Mouse (Mus musculus): ENCODE data around the gene Tent4b. TPM values are rescaled to one million over a fixed set of nuclear protein-coding genes. Genes with fewer than 3 reads are reported as not detected.
A peak's percentile ranks its signal among the peaks of the same experiment; 100 is the strongest.
"Not testable (repeated sequence)": the region's sequence is repeated elsewhere in the genome, so short reads cannot be mapped to it uniquely, and the experiment has no call there.

Tent4b gene
- total RNA-seq (2021), result 10 to 100 TPM; 30.2 to 31.4 TPM
- long read RNA-seq, experiment 1, full-length matches to known transcripts, result 1 of 17 reads
- long read RNA-seq, experiment 1, partial matches to known transcripts, result 7 of 17 reads
- long read RNA-seq, experiment 1, other reads (novel, unspliced or antisense), result 9 of 17 reads
- long read RNA-seq, experiment 2, full-length matches to known transcripts, result 2 of 18 reads
- long read RNA-seq, experiment 2, partial matches to known transcripts, result 7 of 18 reads
- long read RNA-seq, experiment 2, other reads (novel, unspliced or antisense), result 9 of 18 reads

DNA sequence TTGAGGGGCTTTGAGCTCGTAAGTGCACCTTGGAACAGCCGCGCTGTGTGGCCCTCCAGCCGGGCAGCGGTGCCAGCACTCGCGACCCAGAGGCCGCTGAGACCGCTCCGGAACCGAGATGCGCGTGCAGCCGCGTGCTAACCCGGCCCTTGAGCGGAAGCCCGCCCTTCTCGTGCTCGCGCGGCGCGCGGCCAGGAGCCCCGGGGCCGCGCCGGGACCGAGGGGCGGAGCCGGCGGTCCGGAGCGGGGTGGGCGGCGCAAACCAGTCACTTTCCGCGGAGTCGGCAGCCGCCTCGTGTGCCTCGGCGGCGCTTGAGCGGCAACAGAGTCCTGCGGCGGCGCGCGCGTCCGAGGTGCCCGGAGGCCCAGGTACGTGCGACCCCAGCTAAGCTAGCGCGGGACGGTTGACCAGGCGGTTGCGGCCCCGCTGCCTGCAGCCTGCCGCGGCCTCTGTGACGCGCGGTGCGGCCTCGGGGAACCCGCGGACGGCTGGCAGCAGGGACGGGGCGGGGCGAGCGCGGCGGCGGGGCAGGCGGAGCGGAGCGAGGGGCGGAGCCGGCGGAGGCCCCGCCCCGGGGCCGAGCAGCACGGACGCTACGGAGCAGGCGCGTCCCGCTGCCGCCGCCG is at the start of gene Tent4b:
Gene Tent4b (plus strand): TSS at position 269 of the 627 bp plus-strand sequence.
- peak; percentile 93 to 94 for DNase-seq (ENCODE audit: low spot score in 2 of 2)

DNA sequence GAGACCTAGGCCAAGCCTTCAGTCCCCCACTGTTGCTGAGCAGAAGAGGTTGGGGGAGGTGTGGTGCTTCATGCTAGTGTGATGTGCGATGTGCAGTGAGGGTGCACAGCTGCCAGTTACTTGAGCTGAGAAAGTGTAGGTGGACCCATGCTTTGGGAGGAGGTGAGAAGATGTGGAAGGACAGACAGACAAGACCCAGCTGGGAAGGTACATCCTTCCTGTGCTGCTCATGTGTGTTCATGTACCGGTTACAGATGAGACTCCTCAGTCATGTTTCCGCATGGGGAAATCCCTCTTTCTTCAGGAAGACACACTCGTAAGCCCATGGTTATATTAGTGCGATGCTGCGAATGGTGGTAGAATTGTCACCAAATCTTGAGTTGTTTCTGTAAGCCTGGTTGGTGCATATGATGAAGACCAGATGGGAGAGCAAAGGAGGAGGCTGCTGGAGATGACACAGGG is 48.1 kb upstream of the Tent4b start:
- DNase-seq (ENCODE audit: low spot score in 2 of 2), result no peak

DNA sequence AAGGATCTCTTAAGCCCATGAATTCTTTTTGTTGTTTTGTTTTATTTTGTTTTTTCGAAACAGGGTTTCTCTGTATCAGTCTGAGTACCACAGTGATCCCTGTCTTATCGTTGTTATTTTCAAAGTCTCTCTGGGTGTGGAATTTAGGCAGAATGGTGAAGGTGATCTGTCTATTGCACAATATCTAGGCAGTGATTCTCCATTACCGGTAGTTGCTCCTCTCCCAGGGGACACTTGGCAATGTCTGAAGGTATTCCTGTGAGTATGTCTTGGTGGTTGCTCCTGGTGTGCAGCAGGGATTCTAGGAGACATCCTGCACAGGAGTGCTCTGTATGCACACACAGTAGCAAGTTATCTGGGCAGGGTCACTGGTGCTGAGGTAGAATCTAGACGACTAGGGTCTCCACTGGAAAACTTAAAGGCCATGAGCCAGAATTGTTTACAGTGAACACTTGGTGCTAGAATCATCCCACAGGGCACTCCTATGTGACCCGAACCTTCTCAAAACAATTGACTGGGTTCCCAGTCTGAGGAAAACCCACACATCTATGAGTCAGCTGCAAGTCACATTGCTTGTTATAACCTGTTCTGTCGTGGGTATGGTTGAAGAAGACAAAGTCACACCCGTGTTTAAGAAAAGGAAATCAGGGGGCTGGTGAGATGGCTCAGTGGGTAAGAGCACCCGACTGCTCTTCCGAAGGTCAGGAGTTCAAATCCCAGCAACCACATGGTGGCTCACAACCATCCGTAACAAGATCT is 38.6 kb upstream of the Tent4b start:
- DNase-seq (ENCODE audit: low spot score in 2 of 2), result no peak

DNA sequence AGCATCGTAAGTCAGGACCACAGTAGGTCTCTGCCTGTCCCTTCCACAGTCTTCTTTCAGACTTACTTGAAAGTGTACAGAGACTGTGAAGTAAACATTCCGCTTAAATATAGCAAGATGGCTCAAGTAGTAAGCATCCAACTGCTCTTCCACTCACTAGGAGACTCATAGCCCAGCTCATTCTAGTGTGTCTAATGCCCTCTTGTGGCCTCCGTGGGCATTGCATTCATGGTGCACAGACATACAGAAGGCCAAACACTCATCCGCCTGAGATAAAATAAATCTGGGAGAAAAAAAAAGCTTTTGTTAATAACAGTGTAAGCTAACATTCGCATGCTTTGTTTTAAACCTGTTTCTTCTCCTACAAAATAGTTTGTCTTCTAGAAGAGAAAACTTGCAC is 37.6 kb upstream of the Tent4b start:
- peak; percentile 66 to 74 for DNase-seq (ENCODE audit: low spot score in 2 of 2)

DNA sequence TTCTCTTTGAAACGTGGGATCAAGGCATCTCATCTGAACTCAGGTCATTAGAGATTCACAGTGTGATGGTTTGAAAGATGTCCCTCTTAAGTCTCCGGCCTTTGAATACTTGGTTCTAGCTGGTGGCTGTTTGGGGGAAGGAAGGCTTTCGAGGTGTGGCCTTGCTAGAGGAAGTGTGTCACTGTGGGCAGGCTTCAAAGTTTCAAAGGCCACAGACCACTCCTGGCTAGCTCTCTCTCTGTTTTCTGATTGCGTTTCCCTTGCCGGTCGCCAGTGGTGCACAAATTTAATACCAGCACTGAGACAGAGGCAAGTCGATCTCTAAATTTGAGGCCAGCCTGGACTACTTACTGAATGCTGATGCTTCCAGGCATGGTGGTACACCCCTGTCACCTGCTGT is 23.7 kb upstream of the Tent4b start:
- DNase-seq (ENCODE audit: low spot score in 2 of 2), result no peak

DNA sequence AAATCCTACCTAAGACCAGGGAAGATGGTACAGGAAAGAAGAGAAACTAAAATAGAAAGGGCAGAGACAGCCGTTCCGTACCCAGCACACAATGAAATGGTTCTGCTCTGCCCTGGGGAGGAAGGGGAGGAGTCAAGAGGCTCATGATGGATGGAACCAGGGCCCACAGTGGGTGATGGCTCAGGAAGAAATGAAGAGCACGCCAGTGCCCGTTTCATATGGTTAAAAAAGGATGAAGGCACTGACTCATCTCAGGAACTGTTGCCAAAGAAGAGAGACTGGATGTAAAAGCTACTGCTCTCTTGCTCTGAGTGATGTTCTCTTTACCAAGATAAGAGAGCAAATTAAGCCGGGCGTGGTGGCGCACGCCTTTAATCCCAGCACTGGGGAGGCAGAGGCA is 21.7 kb upstream of the Tent4b start:
- DNase-seq (ENCODE audit: low spot score in 2 of 2), result no peak

DNA sequence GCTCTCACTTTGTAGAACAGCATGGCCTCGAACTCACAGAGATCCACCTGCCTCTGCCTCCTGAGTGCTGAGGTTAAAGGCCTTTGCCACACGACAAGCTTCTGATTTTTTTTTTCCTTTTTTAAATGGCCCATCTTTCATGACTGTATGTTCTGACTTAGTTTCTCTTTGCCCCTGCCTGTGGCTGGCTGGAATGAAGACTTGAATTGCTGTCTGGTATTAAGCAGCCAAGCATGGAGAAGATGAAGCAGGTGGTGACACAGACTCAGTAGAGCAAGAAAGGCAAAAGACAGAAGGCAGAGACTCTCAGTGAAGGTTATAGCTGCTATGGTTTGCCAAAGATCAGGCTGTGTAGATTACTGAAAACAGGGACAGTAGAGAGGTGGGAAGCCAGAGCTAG is 15.9 kb upstream of the Tent4b start:
- no peak for DNase-seq (ENCODE audit: low spot score in 2 of 2)

DNA sequence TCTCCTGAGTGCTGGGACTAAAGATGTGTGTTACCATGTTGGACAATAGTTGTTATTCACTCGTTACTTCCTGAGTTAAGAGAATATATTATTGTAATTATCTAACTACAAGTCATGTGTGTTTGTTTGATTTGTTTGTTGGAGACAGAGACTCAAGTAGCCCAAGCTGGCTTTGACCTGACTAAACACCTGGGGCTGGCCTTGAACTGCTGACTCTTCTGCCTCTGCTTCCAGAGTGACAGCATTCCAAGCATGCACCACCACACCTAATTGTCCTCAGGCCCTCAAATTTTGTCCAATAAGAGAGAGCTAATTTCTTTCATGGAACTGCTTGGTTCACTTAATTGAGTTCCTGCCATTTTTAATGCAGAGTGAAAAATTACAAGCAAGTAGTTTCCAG is 14.1 kb upstream of the Tent4b start:
- DNase-seq (ENCODE audit: low spot score in 2 of 2), result no peak

DNA sequence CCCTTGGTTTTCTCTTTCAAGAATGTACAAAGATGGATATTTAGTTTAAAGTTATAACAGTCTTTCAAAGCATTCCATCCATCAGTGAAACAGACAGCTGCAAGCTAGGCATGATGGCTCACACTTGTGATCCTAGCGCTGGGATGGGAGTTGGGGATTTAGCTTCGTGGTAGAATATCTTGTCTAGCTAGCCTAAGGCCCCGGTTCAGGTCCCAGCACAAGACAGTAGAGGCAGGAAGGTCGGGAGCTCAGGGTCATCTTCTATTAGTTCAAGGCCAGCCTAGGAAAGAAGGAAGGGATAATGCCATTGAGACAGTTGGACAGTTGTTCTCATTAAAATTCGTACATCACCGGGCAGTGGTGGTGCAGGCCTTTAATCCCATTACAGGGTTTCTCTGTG is 13.3 kb upstream of the Tent4b start:
- DNase-seq (ENCODE audit: low spot score in 2 of 2), result no peak

DNA sequence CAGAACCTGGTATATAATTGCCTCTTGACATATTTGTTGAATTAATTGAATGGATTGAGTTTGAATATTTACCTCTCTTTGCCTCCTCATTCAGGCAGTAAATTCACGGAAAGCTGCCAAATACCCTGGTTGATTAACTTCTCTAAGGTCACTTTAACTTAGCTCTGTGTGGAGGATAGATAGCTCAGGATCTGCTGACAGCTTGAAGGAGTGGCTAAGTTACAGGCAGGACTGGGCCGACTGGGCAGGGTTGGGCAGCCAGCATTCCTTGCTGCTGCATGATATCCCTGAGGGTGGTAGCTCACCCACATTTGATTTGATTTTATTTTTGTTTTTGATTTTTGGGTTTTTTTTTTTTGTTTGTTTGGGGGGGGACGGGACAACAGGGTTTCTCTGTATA is 1.7 kb upstream of the Tent4b start:
- no peak for DNase-seq (ENCODE audit: low spot score in 2 of 2)

DNA sequence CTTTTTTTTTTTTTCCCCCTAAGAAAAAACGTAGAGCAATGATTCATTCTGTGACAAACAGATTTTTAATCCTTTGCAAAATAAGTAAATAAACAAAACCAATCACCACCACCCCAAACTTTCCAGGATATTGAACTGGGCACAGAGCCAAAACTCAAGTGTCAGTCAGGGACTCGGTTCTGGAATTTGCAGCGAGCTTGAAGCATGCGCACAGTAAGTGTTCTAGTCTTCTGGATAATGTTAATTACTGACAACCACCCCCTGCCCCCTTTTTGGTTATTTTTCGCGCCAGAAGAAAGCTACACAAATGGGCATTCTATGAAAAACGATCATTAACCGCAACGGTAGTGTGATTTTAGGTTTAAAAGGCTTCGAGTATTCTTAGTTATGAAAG is 465 bp upstream of the Tent4b start:
- DNase-seq (ENCODE audit: low spot score in 2 of 2), result no peak

DNA sequence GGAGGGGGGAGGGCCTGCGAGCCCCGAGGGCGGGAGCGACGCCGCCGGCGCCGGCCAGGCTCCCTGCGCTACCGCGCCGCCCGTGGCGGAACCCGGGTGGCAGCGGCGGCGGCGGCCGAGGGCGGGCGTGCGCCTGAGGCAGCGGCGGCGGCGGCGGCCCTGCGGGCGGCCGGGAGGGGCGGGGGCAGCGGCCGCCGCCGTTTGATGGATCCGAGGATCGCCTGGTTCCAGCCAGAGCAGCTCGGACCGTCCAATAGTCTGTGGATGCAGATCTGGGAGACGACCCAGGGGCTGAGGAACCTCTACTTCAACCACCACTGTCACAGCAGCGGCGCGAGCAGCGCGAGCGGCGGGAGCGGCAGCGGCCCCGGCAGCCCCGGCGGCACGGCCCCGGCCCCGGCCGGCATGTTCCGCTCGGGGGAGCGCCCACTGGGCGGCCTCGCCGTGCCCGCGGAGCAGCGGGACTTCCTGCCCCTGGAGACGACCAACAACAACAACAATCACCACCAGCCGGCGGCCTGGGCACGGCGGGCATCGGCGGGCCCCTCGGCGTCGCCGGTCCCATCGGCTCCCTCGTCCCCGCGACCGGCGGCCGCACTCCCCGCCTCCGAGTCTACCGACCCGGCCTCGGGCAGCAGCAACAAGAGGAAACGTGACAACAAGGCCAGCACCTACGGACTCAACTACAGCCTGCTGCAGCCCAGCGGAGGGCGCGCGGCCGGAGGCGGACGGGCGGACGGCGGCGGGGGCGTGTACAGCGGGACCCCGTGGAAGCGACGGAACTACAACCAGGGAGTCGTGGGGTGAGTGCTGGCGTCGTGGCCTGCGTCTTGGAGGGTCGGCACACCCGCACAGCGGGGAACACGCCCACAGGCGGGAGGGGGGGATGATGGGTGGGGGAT is 938 bp downstream of the Tent4b start:
- DNase-seq (ENCODE audit: low spot score in 2 of 2), result peak; percentile 45 to 48

DNA sequence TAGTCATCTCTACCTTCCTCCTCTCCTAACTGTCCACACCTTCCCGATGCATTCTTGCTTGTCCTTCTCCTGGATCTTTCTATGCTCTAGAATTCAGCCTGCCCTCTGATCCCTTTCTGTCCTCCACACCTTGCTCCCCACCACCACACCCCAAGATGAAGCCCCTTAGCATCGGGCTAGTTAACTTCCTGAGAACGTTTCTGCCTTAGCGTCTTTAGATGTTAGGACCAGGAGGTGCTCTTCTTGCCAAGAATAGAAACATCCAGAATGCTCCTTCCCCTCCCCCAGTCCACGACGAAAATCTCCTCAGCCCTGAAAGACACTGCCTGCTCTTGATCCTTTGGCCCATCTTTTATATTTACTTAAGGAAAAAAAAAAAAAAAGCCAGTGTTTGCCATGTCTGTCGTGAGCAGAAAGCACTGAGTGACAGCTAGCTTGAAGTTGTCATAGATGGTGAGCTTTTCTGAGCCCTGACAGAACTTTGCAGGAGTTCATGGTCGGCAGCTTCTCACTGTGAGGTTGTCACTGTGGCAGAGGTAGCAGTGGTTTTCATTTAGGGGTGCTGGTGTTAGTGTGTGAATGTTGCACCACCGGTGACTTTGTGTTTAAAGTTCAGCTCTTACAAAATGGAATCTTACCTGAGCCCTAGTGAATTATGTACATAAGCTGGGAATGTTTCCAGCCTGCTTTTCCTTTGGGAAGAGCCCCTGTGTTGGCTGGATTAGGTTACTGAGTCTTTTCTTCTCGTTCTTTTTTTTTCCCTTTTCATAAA is 1.9 kb downstream of the Tent4b start:
- DNase-seq (ENCODE audit: low spot score in 2 of 2), result peak in 1 of 2 experiments; percentile 5

DNA sequence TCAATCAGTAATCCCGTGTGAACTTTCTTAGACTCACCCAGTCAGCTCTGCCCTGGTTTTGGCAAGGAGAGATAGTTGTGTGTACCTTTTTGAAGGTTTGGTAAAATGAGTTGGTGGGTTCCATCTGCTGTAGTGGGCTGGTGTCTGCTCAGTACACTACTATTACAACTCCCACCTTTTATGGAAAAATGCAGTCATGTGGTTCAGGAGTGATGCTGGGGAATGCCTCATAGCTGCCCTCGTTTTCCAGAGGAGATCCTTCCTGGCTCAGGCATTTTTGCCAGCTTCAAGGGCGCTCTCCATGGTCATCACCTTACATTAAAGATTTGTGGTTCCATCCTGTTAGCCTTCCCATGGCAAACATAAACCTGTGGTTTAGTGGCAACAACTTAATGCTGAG is 2.6 kb downstream of the Tent4b start:
- DNase-seq (ENCODE audit: low spot score in 2 of 2), result no peak

DNA sequence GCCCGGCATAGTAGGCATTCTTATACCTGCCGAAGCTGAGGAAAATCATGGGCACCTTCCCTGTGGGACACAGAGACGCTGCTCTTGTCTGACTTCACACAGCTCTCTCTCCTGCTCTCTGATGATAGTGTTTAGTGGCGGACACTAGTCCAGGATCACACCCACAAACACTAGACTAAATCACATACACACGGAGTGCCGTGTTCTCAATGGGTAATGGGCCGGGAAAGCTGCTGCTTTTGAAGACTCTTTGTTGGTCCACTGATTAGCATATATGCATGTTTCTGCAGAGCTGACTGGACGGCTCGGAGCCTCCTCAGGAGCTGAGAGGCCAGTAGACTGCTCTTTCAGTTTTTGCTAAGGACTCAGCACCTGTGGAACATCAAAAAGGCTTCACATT is 7.0 kb downstream of the Tent4b start:
- DNase-seq (ENCODE audit: low spot score in 2 of 2), result no peak

DNA sequence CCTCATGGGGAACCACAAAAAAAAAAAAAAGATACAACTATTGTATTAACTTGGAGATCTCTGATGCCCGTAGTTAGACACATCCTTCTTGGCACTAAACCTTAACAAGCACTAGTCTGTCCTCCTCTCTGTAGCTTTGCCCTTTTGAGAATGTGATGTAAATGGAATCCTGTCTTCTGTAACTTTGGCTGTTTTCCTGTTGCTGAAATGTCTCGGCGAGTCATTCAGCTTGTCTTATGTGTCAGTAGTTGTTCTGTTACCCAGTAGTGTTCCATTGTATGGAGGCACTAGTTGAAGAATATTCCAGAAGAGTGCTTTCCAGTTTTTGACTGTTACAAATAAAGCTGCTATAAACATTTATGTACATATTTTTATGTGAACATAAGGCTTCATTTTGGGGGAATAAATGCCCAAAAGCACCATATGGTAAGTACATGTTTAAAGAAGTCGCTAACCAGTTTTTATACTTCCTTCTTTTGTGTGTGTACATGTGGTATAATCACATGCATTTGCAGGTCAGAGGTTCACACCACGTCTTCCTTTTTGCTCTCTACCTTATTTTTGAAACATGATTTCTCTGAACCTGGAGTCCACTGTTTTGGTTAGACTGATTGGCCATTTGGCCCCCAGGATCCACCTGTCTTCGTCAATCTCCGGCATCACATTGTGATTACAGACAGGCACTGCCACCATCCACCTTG is 8.3 kb downstream of the Tent4b start:
- DNase-seq (ENCODE audit: low spot score in 2 of 2), result no peak

DNA sequence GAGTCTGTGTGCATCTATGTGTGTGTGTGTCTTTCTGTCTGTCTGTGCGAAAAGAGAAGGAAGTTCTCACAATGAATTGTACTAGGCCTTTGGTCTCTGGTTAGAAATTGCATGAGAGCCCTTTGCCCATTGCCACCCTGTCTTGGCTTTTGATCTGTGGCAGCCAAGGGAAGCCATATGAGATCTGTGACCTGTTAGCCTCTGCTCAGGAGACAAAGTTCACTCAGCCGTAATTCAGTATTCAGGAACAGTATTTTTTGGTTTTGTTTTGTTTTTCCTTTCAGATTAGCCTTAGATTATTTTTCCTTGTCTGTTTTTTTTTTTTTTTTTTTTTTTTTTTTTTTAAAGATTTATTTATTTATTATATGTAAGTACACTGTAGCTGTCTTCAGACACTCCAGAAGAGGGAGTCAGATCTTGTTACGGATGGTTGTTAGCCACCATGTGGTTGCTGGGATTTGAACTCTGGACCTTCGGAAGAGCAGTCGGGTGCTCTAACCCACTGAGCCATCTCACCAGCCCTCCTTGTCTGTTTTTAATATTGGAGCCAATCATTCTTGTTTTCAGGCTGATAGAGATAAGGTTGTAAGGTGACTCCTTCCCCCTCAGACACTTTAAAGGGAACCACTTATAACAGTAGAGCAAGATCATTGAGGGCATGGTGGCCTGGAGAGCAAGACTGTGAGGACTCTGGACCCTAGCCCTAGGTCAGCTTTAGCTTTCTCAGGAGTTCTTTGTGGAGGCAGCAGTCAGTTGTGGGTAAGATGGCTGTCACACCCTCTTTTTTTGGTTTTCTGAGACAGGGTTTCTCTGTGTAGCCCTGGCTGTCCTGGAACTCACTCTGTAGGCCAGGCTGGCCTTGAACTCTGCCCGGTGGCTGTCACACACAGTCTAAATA is 11.2 kb downstream of the Tent4b start:
- DNase-seq (ENCODE audit: low spot score in 2 of 2), result not testable (repeated sequence)

DNA sequence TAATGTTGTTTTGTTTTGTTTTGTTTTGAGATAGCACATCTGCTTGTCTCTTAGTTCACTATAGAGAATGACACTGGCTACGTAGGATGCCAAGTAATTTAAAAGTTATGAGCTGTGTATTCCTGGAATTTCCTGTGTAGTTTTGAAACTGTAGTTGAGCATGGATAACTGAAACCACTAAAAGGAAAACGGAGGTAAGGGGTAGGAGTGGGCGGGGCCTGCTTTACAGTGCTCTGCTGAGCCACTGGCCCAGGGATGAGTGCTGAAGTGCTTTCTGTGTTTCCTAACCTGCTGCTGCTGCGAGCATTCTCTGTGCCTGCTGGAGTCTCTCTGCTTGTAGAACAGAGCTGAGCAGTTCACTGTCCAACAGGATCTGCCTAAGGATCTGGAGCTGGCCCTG is 22.3 kb downstream of the Tent4b start:
- DNase-seq (ENCODE audit: low spot score in 2 of 2), result no peak

DNA sequence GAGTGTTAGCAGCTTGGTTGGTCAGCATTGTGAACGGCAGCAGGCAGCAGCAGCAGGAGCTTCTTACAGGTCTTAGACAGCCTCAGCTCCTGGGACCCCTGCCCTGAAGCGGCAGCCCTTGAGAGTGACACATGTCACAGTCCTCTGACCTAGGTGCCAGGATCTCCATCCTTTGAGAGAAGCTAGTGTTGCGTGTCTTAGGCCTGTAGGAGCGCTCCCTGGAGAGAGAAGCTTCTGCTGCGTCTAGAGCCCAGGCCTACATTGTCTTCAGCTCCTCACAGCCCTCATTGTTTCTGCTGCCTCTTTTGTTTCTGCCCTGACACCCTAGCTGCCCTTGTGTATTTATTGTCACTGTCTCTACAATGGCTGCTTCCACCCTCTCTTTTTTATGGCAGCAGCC is 26.3 kb downstream of the Tent4b start:
- no peak for DNase-seq (ENCODE audit: low spot score in 2 of 2)

All from adrenal gland, adult 18-20 months (tissue).